Mouse (Mus musculus): Measurements from ENCODE around the gene Stra6l.

The Stra6l gene

GRCm38 (mm10) chr4:45846263-45846662, 2.2 kb upstream of the Stra6l start:
- DNase-seq, result no peak

- DNase-seq, result no peak
Measured at GRCm38 (mm10) chr4:45848825-45849156, 327 bp downstream of the Stra6l start.

- DNase-seq, result no peak
Measured at GRCm38 (mm10) chr4:45849419-45849818, 955 bp downstream of the Stra6l start.

GRCm38 (mm10) chr4:45851640-45852051, 3.2 kb downstream of the Stra6l start:
- peak; percentile 71 for DNase-seq

- DNase-seq, result no peak
Measured at GRCm38 (mm10) chr4:45853496-45854246, 5.2 kb downstream of the Stra6l start.

GRCm38 (mm10) chr4:45855803-45856424, 7.5 kb downstream of the Stra6l start:
- peak; percentile 84 for DNase-seq

GRCm38 (mm10) chr4:45861160-45861559, 12.7 kb downstream of the Stra6l start:
- DNase-seq, result no peak

GRCm38 (mm10) chr4:45867416-45867815, 19.0 kb downstream of the Stra6l start:
- DNase-seq, result no peak

GRCm38 (mm10) chr4:45869021-45869815, 20.8 kb downstream of the Stra6l start:
- DNase-seq, result no peak

GRCm38 (mm10) chr4:45872147-45872546, 23.7 kb downstream of the Stra6l start:
- no peak for DNase-seq

GRCm38 (mm10) chr4:45878929-45879328, 30.5 kb downstream of the Stra6l start:
- peak; percentile 51 for DNase-seq

- no peak for DNase-seq
Measured at GRCm38 (mm10) chr4:45882521-45882920, 34.1 kb downstream of the Stra6l start.

GRCm38 (mm10) chr4:45883250-45883649, 34.8 kb downstream of the Stra6l start:
- no peak for DNase-seq

GRCm38 (mm10) chr4:45889487-45889886, 41.0 kb downstream of the Stra6l start:
- DNase-seq, result no peak

- DNase-seq, result peak; percentile 79
Measured at GRCm38 (mm10) chr4:45890066-45890761, 41.8 kb downstream of the Stra6l start, which contains the start of gene Ccdc180. Ccdc180 (plus strand) TSS chr4:45890303.

GRCm38 (mm10) chr4:45896425-45897081, 48.1 kb downstream of the Stra6l start:
- DNase-seq, result peak; percentile 57

- DNase-seq, result no peak
Measured at GRCm38 (mm10) chr4:45898413-45898812, 49.9 kb downstream of the Stra6l start.

GRCm38 (mm10) chr4:45909256-45909655, 60.8 kb downstream of the Stra6l start:
- no peak for DNase-seq

- no peak for DNase-seq
Measured at GRCm38 (mm10) chr4:45909924-45910323, 61.5 kb downstream of the Stra6l start.

GRCm38 (mm10) chr4:45911256-45911655, 62.8 kb downstream of the Stra6l start:
- no peak for DNase-seq

GRCm38 (mm10) chr4:45911876-45912275, 63.4 kb downstream of the Stra6l start:
- DNase-seq, result no peak

GRCm38 (mm10) chr4:45917091-45917490, 68.6 kb downstream of the Stra6l start:
- DNase-seq, result no peak
